Mouse (Mus musculus): ENCODE measurements around the gene Usp6nl. TPM values are rescaled to one million over a fixed set of nuclear protein-coding genes. Genes with fewer than 3 reads are reported as not detected.

Gene Usp6nl
- polyA plus RNA-seq, 1 experiment: 8.6 TPM

GRCm38 (mm10) chr2:6471110-6471611 lies 148.7 kb downstream of the Usp6nl start:
- H3K4me1 ChIP-seq (ENCODE audit: control insufficient read depth, insufficient read depth, low read length): no peaks in the 10 kb centered on the region

GRCm38 (mm10) chr2:6473829-6474228 lies 151.4 kb downstream of the Usp6nl start:
- H3K4me1 ChIP-seq (ENCODE audit: control insufficient read depth, insufficient read depth, low read length): no peaks in the 10 kb centered on the region
- no peak overlapping the region for H3K27ac ChIP-seq (ENCODE audit: insufficient read depth, low read length)
- no peak overlapping the region for H3K4me3 ChIP-seq (ENCODE audit: insufficient read depth, low read length)
- TF ChIP-seq CTCF (IDR thresholded peaks at IDR 0.05; ENCODE audit: extremely low read depth, insufficient read depth, low read length): no peak
- no peak for TF ChIP-seq POLR2A (IDR thresholded peaks at IDR 0.05; ENCODE audit: extremely low read depth, insufficient read depth, low read length)

More at GRCm38 (mm10) chr2:6471110-6471611, 148.7 kb downstream of the Usp6nl start:
- no peak for TF ChIP-seq POLR2A (IDR thresholded peaks at IDR 0.05; ENCODE audit: extremely low read depth, insufficient read depth, low read length)
- no peak for TF ChIP-seq CTCF (IDR thresholded peaks at IDR 0.05; ENCODE audit: extremely low read depth, insufficient read depth, low read length)
- Histone ChIP-seq H3K4me3 (ENCODE audit: insufficient read depth, low read length) (no peak overlapping the region), H3K27ac (ENCODE audit: insufficient read depth, low read length) (no peak overlapping the region)

GRCm38 (mm10) chr2:6477884-6478283 lies 155.4 kb downstream of the Usp6nl start:
- no peak overlapping the region for H3K4me3 ChIP-seq (ENCODE audit: insufficient read depth, low read length)
- no peaks in the 10 kb centered on the region for H3K4me1 ChIP-seq (ENCODE audit: control insufficient read depth, insufficient read depth, low read length)
- H3K27ac ChIP-seq (ENCODE audit: insufficient read depth, low read length): no peak overlapping the region
- TF ChIP-seq POLR2A (IDR thresholded peaks at IDR 0.05; ENCODE audit: extremely low read depth, insufficient read depth, low read length) (no peak), CTCF (IDR thresholded peaks at IDR 0.05; ENCODE audit: extremely low read depth, insufficient read depth, low read length) (no peak)

- Histone ChIP-seq H3K4me1 (ENCODE audit: control insufficient read depth, insufficient read depth, low read length) (no peaks in the 10 kb centered on the region), H3K4me3 (ENCODE audit: insufficient read depth, low read length) (no peak overlapping the region), H3K27ac (ENCODE audit: insufficient read depth, low read length) (no peak overlapping the region)
- TF ChIP-seq CTCF (IDR thresholded peaks at IDR 0.05; ENCODE audit: extremely low read depth, insufficient read depth, low read length): no peak
- TF ChIP-seq POLR2A (IDR thresholded peaks at IDR 0.05; ENCODE audit: extremely low read depth, insufficient read depth, low read length): no peak
Observed at GRCm38 (mm10) chr2:6478361-6478965, 156.0 kb downstream of the Usp6nl start.

GRCm38 (mm10) chr2:6478966-6479391 lies 156.5 kb downstream of the Usp6nl start:
- TF ChIP-seq CTCF (IDR thresholded peaks at IDR 0.05; ENCODE audit: extremely low read depth, insufficient read depth, low read length): no peak
- no peak for TF ChIP-seq POLR2A (IDR thresholded peaks at IDR 0.05; ENCODE audit: extremely low read depth, insufficient read depth, low read length)
- H3K4me1 ChIP-seq (ENCODE audit: control insufficient read depth, insufficient read depth, low read length): no peaks in the 10 kb centered on the region
- no peak overlapping the region for H3K27ac ChIP-seq (ENCODE audit: insufficient read depth, low read length)
- no peak overlapping the region for H3K4me3 ChIP-seq (ENCODE audit: insufficient read depth, low read length)

GRCm38 (mm10) chr2:6479620-6480019 lies 157.2 kb downstream of the Usp6nl start:
- no peaks in the 10 kb centered on the region; the same call in 1 of the 2 replicates for H3K4me1 ChIP-seq (ENCODE audit: control insufficient read depth, insufficient read depth, low read length)
- H3K4me3 ChIP-seq (ENCODE audit: insufficient read depth, low read length): no peak overlapping the region
- no peak for TF ChIP-seq POLR2A (IDR thresholded peaks at IDR 0.05; ENCODE audit: extremely low read depth, insufficient read depth, low read length)
- TF ChIP-seq CTCF (IDR thresholded peaks at IDR 0.05; ENCODE audit: extremely low read depth, insufficient read depth, low read length): no peak
- no peak overlapping the region for H3K27ac ChIP-seq (ENCODE audit: insufficient read depth, low read length)

GRCm38 (mm10) chr2:6481966-6482365 lies 159.5 kb downstream of the Usp6nl start:
- Histone ChIP-seq H3K4me1 (ENCODE audit: control insufficient read depth, insufficient read depth, low read length) (no peaks in the 10 kb centered on the region; the same call in 1 of the 2 replicates), H3K4me3 (ENCODE audit: insufficient read depth, low read length) (no peak overlapping the region), H3K27ac (ENCODE audit: insufficient read depth, low read length) (no peak overlapping the region)
- TF ChIP-seq POLR2A (IDR thresholded peaks at IDR 0.05; ENCODE audit: extremely low read depth, insufficient read depth, low read length): no peak
- TF ChIP-seq CTCF (IDR thresholded peaks at IDR 0.05; ENCODE audit: extremely low read depth, insufficient read depth, low read length): no peak

GRCm38 (mm10) chr2:6482411-6482810 lies 159.9 kb downstream of the Usp6nl start:
- no peak overlapping the region for H3K4me3 ChIP-seq (ENCODE audit: insufficient read depth, low read length)
- TF ChIP-seq CTCF (IDR thresholded peaks at IDR 0.05; ENCODE audit: extremely low read depth, insufficient read depth, low read length): no peak
- no peak for TF ChIP-seq POLR2A (IDR thresholded peaks at IDR 0.05; ENCODE audit: extremely low read depth, insufficient read depth, low read length)

GRCm38 (mm10) chr2:6483081-6483992 lies 160.9 kb downstream of the Usp6nl start:
- Histone ChIP-seq H3K27ac (ENCODE audit: insufficient read depth, low read length) (no peak overlapping the region), H3K4me1 (ENCODE audit: control insufficient read depth, insufficient read depth, low read length) (no peaks in the 10 kb centered on the region; the same call in 1 of the 2 replicates), H3K4me3 (ENCODE audit: insufficient read depth, low read length) (no peak overlapping the region)
- TF ChIP-seq CTCF (IDR thresholded peaks at IDR 0.05; ENCODE audit: extremely low read depth, insufficient read depth, low read length) (no peak), POLR2A (IDR thresholded peaks at IDR 0.05; ENCODE audit: extremely low read depth, insufficient read depth, low read length) (no peak)

More at GRCm38 (mm10) chr2:6482411-6482810, 159.9 kb downstream of the Usp6nl start:
- H3K4me1 ChIP-seq (ENCODE audit: control insufficient read depth, insufficient read depth, low read length): no peaks in the 10 kb centered on the region; the same call in 1 of the 2 replicates
- no peak overlapping the region for H3K27ac ChIP-seq (ENCODE audit: insufficient read depth, low read length)

Data from cortical plate, adult 2 months (tissue).